Mouse (Mus musculus): Measurements from ENCODE around the gene Gprin3. TPM values are rescaled to one million over a fixed set of nuclear protein-coding genes. Genes with fewer than 3 reads are reported as not detected.

The Gprin3 gene
- polyA plus RNA-seq, 1 experiment from 2014 or later: 2.5 TPM

GRCm38 (mm10) chr6:59414816-59415215, 11.3 kb downstream of the Gprin3 start:
- Histone ChIP-seq H3K27me3 (no peaks in the 10 kb centered on the region), H3K9me3 (no peaks in the 10 kb centered on the region), H3K4me2 (no peak overlapping the region), H3K36me3 (no peaks in the 10 kb centered on the region), H3K4me1 (peaks cover 13% of the 10 kb centered on the region), H3K9ac (no peak overlapping the region), H3K27ac (no peak overlapping the region), H3K4me3 (no peak overlapping the region)
- 91% methylated on average over 6 of the region's 6 CpGs for WGBS
- no peak for ATAC-seq (ENCODE audit: insufficient number of reproducible peaks, insufficient read depth, low FRiP score, low TSS enrichment, low read depth)

GRCm38 (mm10) chr6:59412417-59413346, 13.4 kb downstream of the Gprin3 start:
- H3K4me3 ChIP-seq: no peak overlapping the region
- no peak overlapping the region for H3K9ac ChIP-seq
- peak overlapping the region; percentile 33 for H3K4me2 ChIP-seq
- peak overlapping the region; percentile 62 for H3K27ac ChIP-seq
- ATAC-seq (ENCODE audit: insufficient number of reproducible peaks, insufficient read depth, low FRiP score, low TSS enrichment, low read depth): peak; percentile 33; the same call in 1 of the 2 replicates
- H3K27me3 ChIP-seq: no peaks in the 10 kb centered on the region
- H3K36me3 ChIP-seq: no peaks in the 10 kb centered on the region
- 16% methylated on average over 13 of the region's 13 CpGs for WGBS
- no peaks in the 10 kb centered on the region for H3K9me3 ChIP-seq
- H3K4me1 ChIP-seq: peaks cover 29% of the 10 kb centered on the region

- no peaks in the 10 kb centered on the region for H3K27me3 ChIP-seq
- no peaks in the 10 kb centered on the region for H3K36me3 ChIP-seq
- no peak overlapping the region for H3K9ac ChIP-seq
- no peak overlapping the region for H3K27ac ChIP-seq
- no peak overlapping the region for H3K4me3 ChIP-seq
- H3K4me2 ChIP-seq: no peak overlapping the region
- ATAC-seq (ENCODE audit: insufficient number of reproducible peaks, insufficient read depth, low FRiP score, low TSS enrichment, low read depth): peak; percentile 74; the same call in 1 of the 2 replicates
- 25% methylated on average over 3 of the region's 3 CpGs for WGBS
- no peaks in the 10 kb centered on the region for H3K9me3 ChIP-seq
- H3K4me1 ChIP-seq: peaks cover 29% of the 10 kb centered on the region
Observed at GRCm38 (mm10) chr6:59409001-59409700, 16.9 kb downstream of the Gprin3 start.

- Histone ChIP-seq H3K27ac (no peak overlapping the region), H3K27me3 (no peaks in the 10 kb centered on the region), H3K4me1 (peaks cover 18% of the 10 kb centered on the region; the same call in 1 of the 2 replicates), H3K9ac (no peak overlapping the region), H3K36me3 (no peaks in the 10 kb centered on the region), H3K4me2 (no peak overlapping the region), H3K4me3 (no peak overlapping the region), H3K9me3 (no peaks in the 10 kb centered on the region)
- WGBS: 47% methylated on average over 4 of the region's 4 CpGs
- ATAC-seq (ENCODE audit: insufficient number of reproducible peaks, insufficient read depth, low FRiP score, low TSS enrichment, low read depth): no peak
Observed at GRCm38 (mm10) chr6:59407482-59407997, 18.6 kb downstream of the Gprin3 start.

GRCm38 (mm10) chr6:59390208-59390607, 35.9 kb downstream of the Gprin3 start:
- Histone ChIP-seq H3K4me3 (no peak overlapping the region), H3K27ac (no peak overlapping the region), H3K4me2 (no peak overlapping the region), H3K36me3 (no peaks in the 10 kb centered on the region), H3K4me1 (no peaks in the 10 kb centered on the region), H3K9me3 (no peaks in the 10 kb centered on the region), H3K27me3 (no peaks in the 10 kb centered on the region), H3K9ac (no peak overlapping the region)
- ATAC-seq (ENCODE audit: insufficient number of reproducible peaks, insufficient read depth, low FRiP score, low TSS enrichment, low read depth): no peak
- WGBS: 84% methylated on average over 3 of the region's 3 CpGs

- no peak for ATAC-seq (ENCODE audit: insufficient number of reproducible peaks, insufficient read depth, low FRiP score, low TSS enrichment, low read depth)
Observed at GRCm38 (mm10) chr6:59365300-59365699, 60.8 kb downstream of the Gprin3 start.

GRCm38 (mm10) chr6:59363282-59363681, 62.8 kb downstream of the Gprin3 start:
- ATAC-seq (ENCODE audit: insufficient number of reproducible peaks, insufficient read depth, low FRiP score, low TSS enrichment, low read depth): no peak
- H3K4me3 ChIP-seq: no peak overlapping the region
- no peak overlapping the region for H3K9ac ChIP-seq
- H3K27me3 ChIP-seq: no peaks in the 10 kb centered on the region
- no peaks in the 10 kb centered on the region for H3K36me3 ChIP-seq
- 0 out of 2 replicates have a peak, but pooled peaks cover 6% of the 10 kb centered on the region for H3K4me1 ChIP-seq
- no peak overlapping the region for H3K4me2 ChIP-seq
- no peak overlapping the region for H3K27ac ChIP-seq
- H3K9me3 ChIP-seq: no peaks in the 10 kb centered on the region
- WGBS: 89% methylated on average over 2 of the region's 2 CpGs

More at GRCm38 (mm10) chr6:59365300-59365699, 60.8 kb downstream of the Gprin3 start:
- Histone ChIP-seq H3K4me3 (no peak overlapping the region), H3K27me3 (no peaks in the 10 kb centered on the region), H3K4me2 (no peak overlapping the region), H3K4me1 (0 out of 2 replicates have a peak, but pooled peaks cover 6% of the 10 kb centered on the region), H3K9ac (no peak overlapping the region), H3K36me3 (no peaks in the 10 kb centered on the region), H3K9me3 (no peaks in the 10 kb centered on the region), H3K27ac (no peak overlapping the region)

- Histone ChIP-seq H3K4me3 (no peak overlapping the region), H3K27me3 (no peaks in the 10 kb centered on the region), H3K9me3 (no peaks in the 10 kb centered on the region), H3K4me2 (no peak overlapping the region), H3K36me3 (no peaks in the 10 kb centered on the region), H3K9ac (no peak overlapping the region), H3K4me1 (no peaks in the 10 kb centered on the region), H3K27ac (no peak overlapping the region)
- no peak for ATAC-seq (ENCODE audit: insufficient number of reproducible peaks, insufficient read depth, low FRiP score, low TSS enrichment, low read depth)
- WGBS: 90% methylated on average over 7 of the region's 7 CpGs
Observed at GRCm38 (mm10) chr6:59354943-59355342, 71.2 kb downstream of the Gprin3 start.

- H3K4me3 ChIP-seq: no peak overlapping the region
- no peak overlapping the region for H3K27ac ChIP-seq
- no peaks in the 10 kb centered on the region for H3K27me3 ChIP-seq
- H3K4me2 ChIP-seq: no peak overlapping the region
- no peaks in the 10 kb centered on the region for H3K4me1 ChIP-seq
- WGBS: 91% methylated on average over 5 of the region's 5 CpGs
- no peak overlapping the region for H3K9ac ChIP-seq
- no peak for ATAC-seq (ENCODE audit: insufficient number of reproducible peaks, insufficient read depth, low FRiP score, low TSS enrichment, low read depth)
- no peaks in the 10 kb centered on the region for H3K9me3 ChIP-seq
- H3K36me3 ChIP-seq: no peaks in the 10 kb centered on the region
Observed at GRCm38 (mm10) chr6:59351108-59351789, 74.8 kb downstream of the Gprin3 start.

- H3K27me3 ChIP-seq: no peaks in the 10 kb centered on the region
- no peak overlapping the region for H3K27ac ChIP-seq
- H3K4me1 ChIP-seq: no peaks in the 10 kb centered on the region
- no peak for ATAC-seq (ENCODE audit: insufficient number of reproducible peaks, insufficient read depth, low FRiP score, low TSS enrichment, low read depth)
- no peaks in the 10 kb centered on the region for H3K36me3 ChIP-seq
- WGBS: 70% methylated on average over 1 of the region's 1 CpGs
- no peaks in the 10 kb centered on the region for H3K9me3 ChIP-seq
- no peak overlapping the region for H3K4me3 ChIP-seq
- H3K9ac ChIP-seq: no peak overlapping the region
- no peak overlapping the region for H3K4me2 ChIP-seq
Observed at GRCm38 (mm10) chr6:59348673-59349072, 77.4 kb downstream of the Gprin3 start.

GRCm38 (mm10) chr6:59341146-59341545, 84.9 kb downstream of the Gprin3 start:
- Histone ChIP-seq H3K9me3 (no peaks in the 10 kb centered on the region), H3K27me3 (no peaks in the 10 kb centered on the region), H3K4me3 (no peak overlapping the region), H3K4me1 (no peaks in the 10 kb centered on the region), H3K36me3 (no peaks in the 10 kb centered on the region), H3K4me2 (no peak overlapping the region), H3K27ac (no peak overlapping the region), H3K9ac (no peak overlapping the region)
- ATAC-seq (ENCODE audit: insufficient number of reproducible peaks, insufficient read depth, low FRiP score, low TSS enrichment, low read depth): no peak
- 86% methylated on average over 1 of the region's 1 CpGs for WGBS
